Comparison of ENCODE assay signal across 8 mouse cellular contexts in the genomic region with DNA sequence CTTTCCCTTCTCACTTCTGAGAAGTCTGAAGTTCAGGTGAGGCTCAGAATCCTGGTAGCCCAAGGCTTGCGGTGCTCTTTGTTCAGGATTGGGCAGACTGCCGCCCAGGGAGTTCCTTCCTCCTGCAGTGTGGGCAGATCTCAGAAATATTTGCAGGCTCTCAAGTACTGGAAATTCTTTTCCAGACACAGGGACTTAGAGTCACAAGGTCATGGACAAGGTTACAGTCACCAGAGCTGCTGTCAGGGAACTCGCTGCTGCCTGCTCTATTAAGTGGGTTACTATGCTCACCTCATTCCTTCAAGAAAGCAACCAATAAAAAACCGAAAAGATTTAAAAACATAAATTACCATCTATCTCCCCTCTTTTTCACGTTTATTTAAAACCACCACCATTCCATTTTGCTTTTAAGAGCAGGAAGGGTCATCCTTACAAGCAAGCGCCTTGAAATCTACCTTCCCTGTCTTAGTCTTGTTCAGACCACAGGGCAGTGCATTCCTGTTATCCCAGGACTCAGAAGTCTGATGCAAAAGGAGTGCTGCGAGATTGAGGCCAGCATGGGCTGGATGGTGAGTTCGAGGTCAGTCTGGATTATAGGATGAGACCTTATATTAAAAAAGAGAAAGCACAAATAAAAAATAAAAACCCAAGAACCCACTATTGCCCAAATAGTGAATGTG. TPM values are rescaled to one million over a fixed set of nuclear protein-coding genes. Genes with fewer than 3 reads are reported as not detected.
DNase-seq lines count a peak whose midpoint lies in the region; ATAC-seq lines count a peak whose summit lies in the region.

No protein-coding gene starts in this region.

- no peak for ATAC-seq in megakaryocyte, adult 5-6 weeks (ENCODE audit: poor library complexity, severe bottlenecking)
- ATAC-seq in limb, embryonic 13.5 days (ENCODE audit: low FRiP score, low read depth), result no peak
- ATAC-seq in stomach, embryonic 16.5 days (ENCODE audit: insufficient read depth, low FRiP score), result peak; percentile 4; the same call in 1 of the 2 replicates

- H3K4me1 ChIP-seq in megakaryocyte, embryonic 14.5 days, result peaks cover 89% of the 10 kb centered on the region
- peaks cover 27% of the 10 kb centered on the region for H3K4me1 ChIP-seq in limb, embryonic 13.5 days
- H3K4me1 ChIP-seq in stomach, embryonic 16.5 days (ENCODE audit: control insufficient read depth, insufficient read depth, low read length), result peaks cover 18% of the 10 kb centered on the region

- H3K36me3 ChIP-seq in megakaryocyte, embryonic 14.5 days (replicated peaks; ENCODE audit: low read length), result peaks cover 27% of the 10 kb centered on the region
- no peaks in the 10 kb centered on the region for H3K36me3 ChIP-seq in limb, embryonic 13.5 days
- no peaks in the 10 kb centered on the region for H3K36me3 ChIP-seq in stomach, embryonic 16.5 days (ENCODE audit: control insufficient read depth, insufficient read depth, low read length)

- no peak overlapping the region for H3K9ac ChIP-seq in limb, embryonic 13.5 days
- H3K9ac ChIP-seq in stomach, embryonic 16.5 days (ENCODE audit: low read length), result no peak overlapping the region

- peak; percentile 16 for DNase-seq in cerebellum, adult 11-12 months
- DNase-seq in cerebellum, postnatal 36 days, result no peak
- DNase-seq in ovary, postnatal 36 days (ENCODE audit: low spot score), result no peak
- no peak for DNase-seq in cerebellum, adult 9-10 months

- H3K4me3 ChIP-seq in megakaryocyte, embryonic 14.5 days (replicated peaks), result peak overlapping the region; percentile 99
- peak overlapping the region; percentile 89 for H3K4me3 ChIP-seq in limb, embryonic 13.5 days
- peak overlapping the region; percentile 67 for H3K4me3 ChIP-seq in stomach, embryonic 16.5 days (replicated peaks; ENCODE audit: low read length)

- no peaks in the 10 kb centered on the region for H3K9me3 ChIP-seq in megakaryocyte, embryonic 14.5 days
- H3K9me3 ChIP-seq in limb, embryonic 13.5 days, result no peaks in the 10 kb centered on the region
- H3K9me3 ChIP-seq in stomach, embryonic 16.5 days (replicated peaks; ENCODE audit: control insufficient read depth, low read length), result no peaks in the 10 kb centered on the region

- H3K27ac ChIP-seq in limb, embryonic 13.5 days, result no peak overlapping the region
- H3K27ac ChIP-seq in stomach, embryonic 16.5 days (ENCODE audit: low read length), result no peak overlapping the region

- H3K27me3 ChIP-seq in megakaryocyte, embryonic 14.5 days (replicated peaks), result no peaks in the 10 kb centered on the region
- no peaks in the 10 kb centered on the region for H3K27me3 ChIP-seq in limb, embryonic 13.5 days
- H3K27me3 ChIP-seq in stomach, embryonic 16.5 days (ENCODE audit: control insufficient read depth, insufficient read depth, low read length), result no peaks in the 10 kb centered on the region

- 53% methylated on average over 8 of the region's 8 CpGs for WGBS in limb, embryonic 13.5 days
- WGBS in stomach, embryonic 16.5 days, result 55% methylated on average over 8 of the region's 8 CpGs

- peak overlapping the region; percentile 98 for H3K4me2 ChIP-seq in limb, embryonic 13.5 days (replicated peaks)
- peak overlapping the region; percentile 89 for H3K4me2 ChIP-seq in stomach, embryonic 16.5 days (ENCODE audit: low read depth, low read length)

RNA-seq across cellular contexts. Expression of a gene that starts 0.6 kb away (rescaled TPM):
- 55.0 and 143 TPM in 2 replicates for polyA plus RNA-seq in megakaryocyte, embryonic 14.5 days (2012; ENCODE audit: insufficient read depth, low replicate concordance)
- total RNA-seq in megakaryocyte, adult 5-6 weeks (2015), result 31.3 and 61.1 TPM in 2 replicates
- 15.5 and 20.4 TPM in 2 replicates for total RNA-seq in megakaryocyte, adult 5-6 weeks (2017)
- 48.0 and 51.4 TPM in 2 replicates for polyA plus RNA-seq in limb, embryonic 13.5 days (2015; fragmentation: Nextera tagmentation; extraction: Ambion mirVana)
- 47.4 and 49.3 TPM in 2 replicates for polyA plus RNA-seq in stomach, embryonic 16.5 days (2015; fragmentation: Nextera tagmentation; extraction: Ambion mirVana)
